Mouse (Mus musculus) small intestine, adult 2 months (tissue): Measurements from ENCODE around the gene Mmp21. TPM values are rescaled to one million over a fixed set of nuclear protein-coding genes. Genes with fewer than 3 reads are reported as not detected.

Experiments
- H3K27ac ChIP-seq: fragments of 200-500 bp; 2 replicates; pipeline ENCODE4 v1.5.1; 2012; ENCODE audit warnings: low read depth, low read length, control low read depth, inconsistent platforms; ENCODE audit not compliant: insufficient read depth
- H3K27me3 ChIP-seq: fragments of 200-500 bp; 2 replicates; pipeline ENCODE4 v1.6.1; 2012; ENCODE audit warnings: mild to moderate bottlenecking, moderate library complexity, low read length, inconsistent platforms; ENCODE audit not compliant: control insufficient read depth, insufficient read depth
- H3K36me3 ChIP-seq: fragments of 200-500 bp; 2 replicates; pipeline ENCODE4 v1.6.1; 2012; ENCODE audit warnings: mild to moderate bottlenecking, low read length, control low read depth, inconsistent platforms; ENCODE audit not compliant: control insufficient read depth, insufficient read depth
- H3K4me1 ChIP-seq: fragments of 200-500 bp; 2 replicates; pipeline ENCODE4 v1.6.1; 2012; ENCODE audit warnings: low read length, inconsistent platforms, mixed read lengths; ENCODE audit not compliant: control insufficient read depth, insufficient read depth, insufficient read length
- H3K4me3 ChIP-seq: fragments of 200-500 bp; 2 replicates; pipeline ENCODE4 v1.5.1; 2012; ENCODE audit warnings: low read depth, mild to moderate bottlenecking, control low read depth, inconsistent platforms, low read length, moderate library complexity
- CTCF ChIP-seq: fragments of 200-500 bp; IDR thresholded peaks from 2 replicates; pipeline ENCODE4 v1.5.1; 2012; ENCODE audit warnings: low read depth, mild to moderate bottlenecking, control low read depth, inconsistent platforms, low read length, moderate library complexity, mixed read lengths; ENCODE audit not compliant: insufficient replicate concordance, insufficient read length; ENCODE audit errors: extremely low read depth
- POLR2A ChIP-seq: fragments of 200-500 bp; IDR thresholded peaks from 2 replicates; pipeline ENCODE4 v1.6.1; 2012; ENCODE audit warnings: low read depth, mild to moderate bottlenecking, control low read depth, inconsistent platforms, low read length, moderate library complexity
- WGBS: fragments of 180-500 bp; shearing (Covaris S2); methylation state at CpG from one replicate; pipeline ENCODE4 v1.1.7; 2018; 5-methylcytosine and 5-hydroxymethylcytosine counted together
- polyA plus RNA-seq: library from polyadenylated mRNA; depleted of rRNA; stranded (reverse); fragments of >200 nt; gene quantifications from 2 replicates; pipeline ENCODE4 v1.2.3, GENCODE M21; 2012

Gene Mmp21
- polyA plus RNA-seq, 1 experiment = not detected

GRCm38 (mm10) chr7:133669071-133669470 lies 10.8 kb downstream of the Mmp21 start:
- WGBS = 96% methylated on average over 1 of the region's 1 CpGs
- H3K4me3 ChIP-seq = no peak overlapping the region
- no peak overlapping the region for H3K27ac ChIP-seq
- no peaks in the 10 kb centered on the region for H3K27me3 ChIP-seq
- peaks cover 68% of the 10 kb centered on the region for H3K36me3 ChIP-seq
- no peaks in the 10 kb centered on the region for H3K4me1 ChIP-seq
- TF ChIP-seq POLR2A = no peak

GRCm38 (mm10) chr7:133662467-133662866 lies 17.4 kb downstream of the Mmp21 start:
- peaks cover 80% of the 10 kb centered on the region for H3K36me3 ChIP-seq
- no peak overlapping the region for H3K4me3 ChIP-seq
- WGBS = 84% methylated on average over 1 of the region's 1 CpGs
- no peak overlapping the region for H3K27ac ChIP-seq
- H3K27me3 ChIP-seq = no peaks in the 10 kb centered on the region
- TF ChIP-seq POLR2A (no peak), CTCF (no peak)
- no peaks in the 10 kb centered on the region for H3K4me1 ChIP-seq

DNA sequence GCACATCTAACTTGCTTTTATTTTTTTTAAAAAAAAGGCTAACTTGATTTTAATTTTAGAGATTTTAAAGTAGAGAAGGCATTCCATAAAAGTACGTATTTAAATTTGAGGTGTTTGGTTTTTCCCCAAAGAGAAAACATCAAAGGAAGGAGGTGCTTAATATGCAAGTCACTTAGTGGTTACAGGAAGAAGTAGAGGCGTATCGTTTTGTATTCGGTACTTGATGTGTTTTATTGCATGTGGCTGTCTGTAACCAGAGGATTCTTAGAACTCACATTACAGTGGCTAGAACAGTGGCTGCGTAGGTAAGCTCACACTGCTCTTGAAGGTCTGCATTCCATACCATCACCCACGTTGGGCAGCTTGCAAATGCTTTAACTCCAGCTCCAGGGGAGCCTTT lies 34.1 kb downstream of the Mmp21 start:
- Histone ChIP-seq H3K27me3 (no peaks in the 10 kb centered on the region), H3K27ac (no peak overlapping the region), H3K4me1 (no peaks in the 10 kb centered on the region), H3K4me3 (no peak overlapping the region), H3K36me3 (peaks cover 74% of the 10 kb centered on the region)
- 88% methylated on average over 6 of the region's 6 CpGs for WGBS
- TF ChIP-seq POLR2A (no peak), CTCF (no peak)

- Histone ChIP-seq H3K27ac (no peak overlapping the region), H3K36me3 (peaks cover 30% of the 10 kb centered on the region), H3K27me3 (no peaks in the 10 kb centered on the region), H3K4me1 (peaks cover 4% of the 10 kb centered on the region; the same call in 1 of the 2 replicates), H3K4me3 (no peak overlapping the region)
- WGBS = 87% methylated on average over 13 of the region's 13 CpGs
- no peak for TF ChIP-seq CTCF
- TF ChIP-seq POLR2A = no peak
Measured at GRCm38 (mm10) chr7:133638821-133639220, 41.0 kb downstream of the Mmp21 start.

- Histone ChIP-seq H3K27me3 (no peaks in the 10 kb centered on the region), H3K4me3 (peak overlapping the region; percentile 84), H3K27ac (no peak overlapping the region), H3K4me1 (peaks cover 4% of the 10 kb centered on the region; the same call in 1 of the 2 replicates), H3K36me3 (peaks cover 26% of the 10 kb centered on the region)
- TF ChIP-seq CTCF = no peak
- no peak for TF ChIP-seq POLR2A
- WGBS = 1% methylated on average over 13 of the region's 13 CpGs
Measured at GRCm38 (mm10) chr7:133638306-133638705, 41.6 kb downstream of the Mmp21 start.

GRCm38 (mm10) chr7:133637361-133638305 lies 42.2 kb downstream of the Mmp21 start, which contains the start of gene Edrf1:
TSS of gene Edrf1 (plus strand) at chr7:133637543.
- peak within 1 kb of the TSS; percentile 84 for H3K4me3 ChIP-seq
- H3K27me3 ChIP-seq = no peaks in the 10 kb centered on the region
- H3K36me3 ChIP-seq = peaks cover 20% of the 10 kb centered on the region
- peaks cover 4% of the 10 kb centered on the region; the same call in 1 of the 2 replicates for H3K4me1 ChIP-seq
- peak within 1 kb of the TSS; percentile 80 for H3K27ac ChIP-seq
- WGBS = under 1% methylated on average over 81 of the region's 81 CpGs
- TF ChIP-seq CTCF (no peak), POLR2A (peak; percentile 82)

DNA sequence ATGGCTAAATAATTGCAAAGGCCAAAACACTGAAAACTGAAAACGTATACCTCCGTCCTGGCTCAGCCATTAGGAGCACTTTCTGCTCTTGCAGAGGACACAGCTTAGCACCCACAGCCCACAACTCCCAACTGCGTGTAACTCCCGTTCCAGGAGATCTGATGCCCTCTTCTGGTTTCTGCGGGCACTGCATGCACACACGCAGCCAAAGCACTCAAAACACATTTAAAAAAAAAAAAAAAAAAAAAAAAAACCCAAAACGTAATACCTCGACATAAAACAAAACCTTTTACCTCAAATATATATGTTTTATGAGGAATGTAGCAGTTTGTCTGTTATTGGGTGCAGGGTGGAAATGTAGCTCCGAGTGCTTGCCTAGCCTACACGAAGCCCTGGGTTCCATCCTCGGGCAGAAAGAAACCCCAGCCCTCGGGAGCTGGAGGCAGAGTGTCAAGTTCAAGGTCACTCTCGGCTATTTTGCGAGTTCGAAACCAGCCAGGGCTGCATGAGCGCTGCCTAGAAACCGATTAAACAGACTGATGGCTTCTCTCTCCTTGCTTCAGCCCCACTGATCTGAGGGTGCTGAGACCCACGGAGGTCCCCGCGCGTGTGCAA lies 43.0 kb downstream of the Mmp21 start:
- WGBS = under 1% methylated on average over 21 of the region's 21 CpGs
- H3K36me3 ChIP-seq = peaks cover 13% of the 10 kb centered on the region
- peak overlapping the region; percentile 80 for H3K27ac ChIP-seq
- peaks cover 4% of the 10 kb centered on the region; the same call in 1 of the 2 replicates for H3K4me1 ChIP-seq
- H3K27me3 ChIP-seq = no peaks in the 10 kb centered on the region
- peak; percentile 73; the same call in 1 of the 2 replicates for TF ChIP-seq CTCF
- TF ChIP-seq POLR2A = no peak
- peak overlapping the region; percentile 84 for H3K4me3 ChIP-seq
